Mouse (Mus musculus) myocyte (in vitro differentiated cells): ENCODE data around the gene Serpina9.

Experiments
- MAX ChIP-seq: IDR thresholded peaks from one replicate; pipeline ENCODE4 v1.6.1; 2011; ENCODE audit warnings: low read depth, mild to moderate bottlenecking, control low read depth
- MYOD1 ChIP-seq, 3 experiments: IDR thresholded peaks; one replicate each; pipeline ENCODE4 v1.6.1; 2011; ENCODE audit warnings: control low read depth in 2 of 3, low read depth in 2 of 3, mild to moderate bottlenecking in 2 of 3, moderate library complexity in 1 of 3; ENCODE audit not compliant: insufficient read length in 2 of 3, control insufficient read depth in 1 of 3

- TF ChIP-seq MYOD1 (IDR thresholded peaks at IDR 0.05; ENCODE audit: control insufficient read depth in 1 of 3, insufficient read length in 2 of 3, low read depth in 2 of 3): no peak
- no peak for TF ChIP-seq MAX
These were observed 67.3 kb downstream of the Serpina9 start for GRCm38 (mm10) chr12:103946243-103946642.
